Mouse (Mus musculus) gastrocnemius, postnatal 4 days (tissue): Measurements from ENCODE around the gene Dhrs9. TPM values are rescaled to one million over a fixed set of nuclear protein-coding genes. Genes with fewer than 3 reads are reported as not detected.
"Not testable (repeated sequence)": the region's sequence is repeated elsewhere in the genome, so short reads cannot be mapped to it uniquely, and the experiment has no call there.

Source experiments
- DNase-seq, 2 experiments: peaks; one replicate each; pipeline ENCODE4 v3.0.0; 2021 to 2022; ENCODE audit warnings: low spot score in 2 of 2, mixed read lengths in 2 of 2
- long read RNA-seq, 2 experiments: library from polyadenylated mRNA; stranded (forward); transcript quantifications; one replicate each; pipeline ENCODE4 v2.0.0; 2021
- total RNA-seq, 2 experiments: library from RNA; stranded (reverse); gene quantifications; 2 replicates each; pipeline ENCODE4 v1.2.3; 2021

Gene Dhrs9
- total RNA-seq: under 1 TPM in 1 of 2 experiments, not detected in 1; 0.05 TPM
- long read RNA-seq, experiment 1: 0 reads
- long read RNA-seq, experiment 2, full-length matches to known transcripts: 1 of 1 reads
- long read RNA-seq, experiment 2, partial matches to known transcripts: 0 of 1 reads
- long read RNA-seq, experiment 2, other reads (novel, unspliced or antisense): 0 of 1 reads

DNA sequence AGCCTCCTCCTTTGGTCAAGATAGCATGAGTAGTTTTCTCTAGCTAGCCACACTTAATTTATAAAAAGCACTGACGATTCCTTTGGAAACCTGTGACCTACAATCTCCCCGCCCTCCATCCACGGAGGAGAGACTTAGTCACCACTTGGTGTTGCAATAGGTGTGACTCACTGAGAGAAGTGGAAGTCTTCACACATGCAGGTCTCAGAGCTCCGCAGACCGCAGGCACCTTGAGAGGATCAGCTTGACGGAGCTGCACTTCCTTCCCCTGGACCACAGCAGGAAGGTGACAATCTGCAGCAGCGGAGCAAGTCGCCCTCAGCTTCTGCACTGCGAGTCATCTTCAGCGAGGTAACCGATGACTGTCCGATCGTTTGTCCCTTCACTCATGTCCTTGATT, at the start of gene Dhrs9:
Dhrs9 (plus strand) TSS at position 165 of the 400 bp plus-strand sequence.
- no peak for DNase-seq

DNA sequence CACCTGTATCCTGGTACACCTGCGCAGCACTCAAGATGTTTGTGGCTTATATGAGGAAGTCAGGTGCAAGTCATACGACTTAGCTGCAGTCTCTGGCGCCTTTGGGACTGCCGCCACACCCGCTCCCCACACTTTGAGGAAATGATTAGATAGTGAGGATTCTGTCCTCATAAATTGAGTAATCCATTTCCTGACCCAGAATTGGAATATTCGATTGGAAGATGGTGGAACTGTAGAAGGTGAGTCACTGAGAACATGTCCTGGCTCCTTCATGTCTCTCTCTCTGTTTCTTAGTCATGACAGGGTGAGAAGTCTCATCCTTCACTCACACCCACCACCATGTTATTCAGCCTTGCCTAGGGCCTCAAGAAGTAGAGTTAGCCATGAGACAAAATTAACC, 48.7 kb upstream of the Dhrs9 start:
- not testable (repeated sequence) for DNase-seq

DNA sequence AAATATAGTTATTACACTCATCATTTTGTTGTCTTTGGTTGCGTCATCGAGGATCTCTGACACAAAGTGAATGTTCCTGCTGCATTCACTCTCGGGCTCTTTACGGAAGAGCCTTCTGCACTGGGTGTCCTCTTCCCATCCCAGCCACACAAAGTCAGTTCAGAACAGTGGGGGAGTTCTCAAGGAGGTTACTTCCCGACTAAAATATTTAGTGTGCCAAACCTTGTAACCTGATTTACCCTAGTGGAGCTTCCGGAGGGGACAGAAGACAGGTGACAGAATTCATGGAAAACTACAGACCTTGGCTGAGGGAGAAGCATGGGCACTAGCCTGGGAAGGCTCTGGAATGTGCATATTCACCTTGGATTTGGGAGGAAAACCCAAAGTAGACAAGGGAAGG, 38.7 kb upstream of the Dhrs9 start:
- DNase-seq: no peak

DNA sequence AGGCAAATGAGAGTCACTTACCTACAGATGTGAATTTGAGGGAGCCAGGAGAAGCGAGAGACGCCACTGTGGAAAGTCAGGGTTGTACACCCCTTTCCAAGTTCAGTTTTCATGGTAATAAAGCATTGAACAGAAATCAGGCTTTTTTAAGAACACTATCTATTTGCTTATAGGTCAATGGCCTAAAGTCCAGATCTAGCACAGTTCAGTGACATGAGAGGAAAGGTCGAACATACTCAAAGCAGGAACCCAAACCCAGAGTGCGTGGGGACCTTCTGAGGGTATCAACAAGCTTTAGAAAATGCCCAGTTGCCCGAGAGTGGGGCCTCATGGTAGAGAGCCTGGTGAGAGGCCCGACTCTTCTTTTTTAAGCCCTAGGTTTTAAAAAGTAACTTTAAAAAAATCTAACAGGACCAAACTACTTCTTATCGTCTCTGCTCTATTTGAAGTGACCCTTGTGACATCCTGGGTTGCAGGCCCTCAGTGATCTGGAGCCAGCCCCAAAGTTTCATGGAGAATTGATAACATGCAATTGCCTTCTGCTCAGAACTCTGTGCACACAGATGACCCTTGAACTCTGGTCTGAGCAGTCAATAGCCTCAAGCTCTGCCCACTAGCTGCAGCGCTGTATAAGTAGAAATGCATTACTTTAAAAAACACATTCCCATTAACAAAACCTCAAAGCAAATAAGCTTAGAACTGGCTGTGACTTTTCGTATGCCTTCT, 37.6 kb upstream of the Dhrs9 start, which contains the start of gene Abcb11:
Abcb11 (minus strand) TSS at position 121 of the 726 bp plus-strand sequence.
- DNase-seq: no peak

DNA sequence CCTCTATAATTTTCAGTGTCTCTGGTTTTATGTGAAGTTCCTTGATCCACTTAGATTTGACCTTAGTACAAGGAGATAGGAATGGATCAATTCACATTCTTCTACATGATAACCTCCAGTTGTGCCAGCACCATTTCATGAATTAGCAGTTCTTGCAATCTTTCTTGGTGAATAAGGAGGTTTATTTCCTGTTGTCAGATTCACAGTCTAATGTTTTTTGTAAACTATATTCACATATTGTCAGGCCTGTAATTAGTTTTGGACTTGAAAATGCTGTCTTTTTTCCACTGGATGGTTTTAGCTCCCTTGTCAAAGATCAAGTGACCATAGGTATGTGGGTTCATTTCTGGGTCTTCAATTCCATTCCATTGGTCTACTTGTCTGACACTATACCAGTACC, 24.8 kb upstream of the Dhrs9 start:
- not testable (repeated sequence) for DNase-seq

DNA sequence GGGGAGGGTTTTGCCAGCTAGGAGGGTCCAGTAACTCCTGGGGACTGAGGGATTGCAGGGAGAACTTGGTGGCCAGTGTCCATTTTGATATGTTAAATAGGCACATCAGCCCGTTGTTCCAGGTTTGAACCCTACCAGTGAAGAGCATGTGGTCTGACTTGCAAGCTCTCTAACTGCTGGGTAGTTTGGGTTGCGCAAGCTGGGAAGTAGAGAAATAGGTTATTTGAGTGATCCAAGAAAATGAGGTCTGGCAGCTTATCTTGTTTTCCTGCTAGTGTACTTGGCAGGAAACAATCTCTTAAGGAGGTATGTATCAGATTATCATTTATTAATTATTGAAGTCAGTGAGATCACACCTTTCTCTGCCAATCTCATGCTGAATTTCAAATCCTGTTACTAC, 15.4 kb upstream of the Dhrs9 start:
- DNase-seq: no peak

DNA sequence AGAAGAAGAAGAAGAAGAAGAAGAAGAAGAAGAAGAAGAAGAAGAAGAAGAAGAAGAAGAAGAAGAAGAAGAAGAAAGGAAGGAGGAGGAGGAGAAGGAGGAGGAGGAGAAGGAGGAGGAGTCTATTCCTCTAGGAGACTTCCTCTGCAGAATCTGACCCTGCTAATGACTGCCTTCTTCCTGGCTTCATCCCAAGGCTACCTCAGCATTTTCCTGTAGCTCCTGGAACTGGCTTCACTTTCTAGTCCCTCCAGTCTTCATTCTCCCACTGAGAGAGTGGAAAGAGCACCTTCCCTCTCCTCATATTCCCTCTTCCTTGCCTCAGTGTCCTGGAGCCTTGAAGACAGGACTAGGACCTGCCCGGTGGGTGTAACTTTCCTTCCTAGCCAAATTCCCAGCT, 15.0 kb upstream of the Dhrs9 start:
- DNase-seq: no peak

DNA sequence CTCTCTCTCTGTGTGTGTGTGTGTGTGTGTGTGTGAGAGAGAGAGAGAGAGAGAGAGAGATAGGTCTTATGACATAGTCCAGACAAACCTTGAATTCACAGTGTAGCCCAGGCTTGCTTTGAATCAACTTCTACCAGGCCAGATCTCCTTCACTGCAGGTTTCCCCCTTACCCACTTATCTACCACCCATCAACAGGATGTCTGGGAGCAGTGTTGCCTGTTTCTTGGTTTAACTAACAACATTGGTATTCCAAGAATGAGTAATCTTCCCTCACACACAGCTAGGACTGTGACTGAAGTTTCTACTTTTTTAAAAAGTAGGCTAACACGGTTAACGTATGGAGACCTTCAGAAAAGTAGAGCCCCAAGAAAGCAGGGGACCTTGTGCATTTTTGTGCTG, 3.5 kb upstream of the Dhrs9 start:
- DNase-seq: no peak

DNA sequence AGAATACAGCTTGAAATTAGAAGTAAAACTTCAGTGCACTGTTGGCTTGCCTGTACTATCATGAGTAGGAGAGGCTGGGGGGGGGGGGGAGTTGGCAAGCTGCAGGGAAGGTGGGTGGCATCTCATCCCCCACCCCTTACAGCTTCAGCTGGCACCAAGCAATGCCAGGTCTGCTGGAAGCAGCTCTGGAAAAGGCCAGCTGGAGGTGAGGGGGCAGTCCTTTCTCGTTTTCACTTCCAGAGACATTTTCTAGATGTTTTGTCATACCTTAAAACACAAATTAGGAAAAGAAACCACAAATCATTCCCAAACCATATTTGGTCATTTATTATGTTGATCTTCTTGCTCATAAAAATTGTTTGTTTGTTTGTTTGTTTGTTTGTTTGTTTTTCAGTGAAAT, 444 bp upstream of the Dhrs9 start:
- DNase-seq: no peak

DNA sequence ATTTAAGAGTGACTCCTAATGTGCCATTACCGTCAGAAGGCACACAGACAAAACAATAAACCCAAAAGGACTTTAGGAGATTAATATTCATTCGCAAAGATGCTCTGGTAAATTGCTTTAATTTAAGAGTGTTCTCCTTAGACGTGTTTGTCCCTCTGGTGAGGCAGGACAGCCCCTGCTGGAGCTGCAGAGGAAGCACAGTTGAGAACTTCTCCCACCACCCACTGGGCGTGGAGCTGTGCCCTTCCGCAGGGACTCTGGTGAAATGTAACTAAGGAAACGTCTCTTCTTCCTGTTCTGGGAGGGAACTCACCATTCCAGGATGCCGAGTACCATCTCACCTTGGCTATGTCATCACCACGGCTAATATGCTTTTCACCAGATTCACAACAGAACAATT, 1.5 kb downstream of the Dhrs9 start:
- no peak for DNase-seq

DNA sequence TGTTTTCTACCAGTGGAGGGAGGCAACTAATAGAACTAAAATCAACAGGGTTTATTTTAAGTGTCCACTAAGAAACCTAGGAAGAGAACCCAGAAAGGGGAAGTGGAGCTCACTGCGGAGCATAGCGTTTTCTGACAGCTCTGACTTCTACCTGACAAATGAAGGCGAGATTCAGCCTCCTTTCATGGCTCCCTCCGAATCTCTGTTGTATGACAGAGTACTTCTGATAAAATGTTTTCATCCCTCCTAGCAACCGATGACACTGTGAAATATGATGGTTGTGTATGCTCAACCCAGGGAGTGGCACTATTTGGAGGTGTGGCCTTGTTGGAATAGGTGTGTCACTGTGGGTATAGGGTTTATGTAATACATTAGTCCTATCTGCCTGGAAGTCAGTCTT, 2.6 kb downstream of the Dhrs9 start:
- no peak for DNase-seq

DNA sequence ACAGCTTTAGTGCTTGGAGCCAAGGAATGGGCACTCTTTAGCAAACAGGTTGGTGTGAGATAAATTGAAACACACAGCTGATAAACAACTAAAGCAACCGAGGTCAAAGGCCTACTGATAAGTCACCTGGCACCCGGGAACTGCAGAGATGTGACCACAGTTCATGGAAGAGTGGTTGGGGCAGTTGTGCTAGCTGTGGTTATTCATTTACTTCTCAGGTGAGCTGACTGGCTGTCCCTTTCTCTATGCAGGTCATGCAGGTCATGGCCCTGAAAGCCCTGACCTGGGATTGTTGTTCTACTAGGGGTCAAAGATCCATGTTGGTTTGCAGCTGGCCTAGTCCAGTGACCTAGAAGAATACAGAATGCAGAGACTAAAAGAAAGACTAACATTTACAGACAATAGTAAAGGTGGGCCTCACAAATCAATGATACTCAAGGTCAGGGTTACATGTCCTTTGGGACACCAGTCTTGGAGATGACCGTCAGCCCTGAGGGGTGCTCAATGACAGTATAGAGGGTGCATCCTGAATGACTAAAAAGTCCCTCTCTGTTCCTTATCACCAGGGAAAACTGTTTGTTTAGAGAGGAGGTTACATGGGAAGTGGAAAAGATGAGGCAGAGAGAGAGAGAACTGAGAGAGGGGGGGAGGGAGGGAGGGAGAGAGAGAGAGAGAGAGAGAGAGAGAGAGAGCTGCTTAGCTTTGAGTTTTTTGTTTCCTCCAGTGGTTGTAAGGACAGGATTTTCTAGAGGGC, 6.0 kb downstream of the Dhrs9 start:
- no peak for DNase-seq

DNA sequence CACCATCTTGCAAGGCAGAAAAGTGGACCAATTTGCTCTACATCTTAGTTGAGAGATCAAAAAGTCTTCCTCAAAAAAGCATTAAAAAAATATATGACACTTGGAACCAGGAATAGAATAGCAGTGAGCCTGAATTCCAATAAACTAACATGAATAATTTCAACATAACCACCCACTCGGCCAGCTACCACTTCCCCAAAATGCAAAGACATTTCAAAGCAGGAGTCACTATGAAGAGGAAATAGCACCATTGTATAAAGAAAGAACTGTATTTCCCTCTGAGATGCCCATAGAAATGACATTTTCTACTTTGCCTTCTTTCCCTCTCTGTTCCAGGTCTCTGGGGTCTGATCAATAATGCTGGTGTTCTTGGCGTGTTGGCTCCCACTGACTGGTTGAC, 13.7 kb downstream of the Dhrs9 start:
- no peak for DNase-seq

DNA sequence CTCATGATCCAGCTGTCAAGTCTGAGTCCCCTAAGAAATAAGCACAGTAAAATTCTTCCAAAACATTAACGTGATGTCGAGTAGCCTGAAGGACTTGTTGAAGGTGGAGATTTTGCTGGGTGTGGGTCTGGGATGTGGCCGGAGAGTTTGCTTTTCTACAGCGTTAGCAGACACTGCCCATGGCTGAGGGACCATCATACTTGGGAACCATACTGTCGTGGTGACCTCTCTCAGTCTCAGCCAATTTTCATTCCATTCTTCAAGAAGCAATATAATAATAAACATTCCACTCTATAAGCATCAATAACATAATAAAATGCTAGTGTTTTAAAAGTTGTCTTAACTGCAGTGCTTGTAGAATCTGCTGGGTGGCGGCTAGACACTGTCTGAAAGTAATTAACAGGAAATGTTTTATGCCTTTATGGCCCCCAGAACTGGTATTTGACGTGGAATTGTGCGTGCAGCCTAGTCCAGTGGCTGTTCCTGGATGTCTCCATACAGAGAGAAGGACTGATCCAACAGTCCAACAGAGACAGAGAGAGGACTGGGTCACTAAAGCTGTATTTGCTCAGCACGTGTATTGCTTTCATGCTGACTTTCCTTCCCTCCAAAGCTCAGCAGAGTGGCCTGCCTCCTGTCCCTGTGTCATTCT, 15.5 kb downstream of the Dhrs9 start:
- DNase-seq: no peak

DNA sequence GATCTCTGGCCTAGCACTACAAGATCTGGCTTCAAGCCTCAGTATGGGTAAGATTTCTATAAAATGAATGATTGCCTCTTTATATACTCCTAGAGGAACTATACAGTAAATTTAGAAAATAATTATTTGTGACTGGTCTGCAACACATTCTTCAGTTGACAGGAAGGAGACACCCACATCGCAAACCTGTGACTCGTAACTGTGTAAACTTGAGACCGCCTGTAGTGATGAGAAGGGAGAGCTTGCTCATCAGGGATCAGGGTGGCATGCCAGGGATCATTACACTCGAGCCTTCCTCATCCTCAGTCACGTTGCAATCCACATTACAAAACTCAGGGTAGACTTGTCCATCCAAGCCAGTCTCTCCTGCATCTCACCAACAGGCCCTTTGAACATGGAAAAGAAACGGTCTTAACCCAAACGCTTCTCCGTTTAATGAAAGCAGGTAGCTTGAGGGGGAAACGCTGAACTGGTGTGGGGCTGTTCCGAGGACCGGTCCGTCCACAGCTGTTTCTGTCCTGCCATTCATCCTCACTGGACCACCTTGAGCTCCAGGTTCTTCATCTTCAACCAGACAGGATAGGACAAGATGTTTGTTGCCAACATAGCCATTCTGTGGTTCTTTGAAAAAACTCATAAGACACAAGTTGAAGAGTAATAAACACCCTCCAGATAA, 16.7 kb downstream of the Dhrs9 start:
- no peak for DNase-seq

DNA sequence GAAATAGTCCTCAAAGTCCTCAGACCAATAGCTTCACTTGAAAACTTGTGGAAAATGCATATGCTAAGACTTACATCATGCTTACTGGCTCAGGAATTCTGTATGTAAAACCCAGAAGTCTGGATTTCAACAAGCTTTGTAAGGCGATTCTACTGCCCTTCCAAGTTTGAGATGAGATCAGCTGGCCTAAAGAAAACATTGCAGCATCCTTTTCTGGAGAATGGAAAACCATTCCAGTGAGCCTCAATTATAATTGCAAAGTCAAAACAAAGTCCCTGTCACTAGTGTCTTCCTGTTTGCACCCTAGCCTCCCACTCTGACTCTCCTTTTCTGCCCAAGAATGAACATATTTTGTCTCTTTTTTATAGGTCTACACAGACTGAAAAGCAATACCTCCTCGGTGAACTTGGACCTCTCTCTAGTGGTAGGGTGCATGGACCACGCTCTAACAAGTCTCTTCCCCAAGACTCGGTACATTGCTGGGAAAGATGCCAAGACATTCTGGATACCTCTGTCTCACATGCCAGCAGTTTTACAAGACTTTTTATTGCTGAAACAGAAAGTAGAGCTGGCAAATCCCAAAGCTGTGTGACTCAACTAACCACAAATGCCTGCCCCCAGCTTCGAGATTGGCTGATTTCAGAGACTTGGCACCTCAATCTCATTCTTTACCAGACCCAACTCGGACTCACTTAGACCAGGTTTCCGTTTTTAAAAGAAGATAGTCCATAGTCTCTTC, 20.8 kb downstream of the Dhrs9 start:
- no peak for DNase-seq

DNA sequence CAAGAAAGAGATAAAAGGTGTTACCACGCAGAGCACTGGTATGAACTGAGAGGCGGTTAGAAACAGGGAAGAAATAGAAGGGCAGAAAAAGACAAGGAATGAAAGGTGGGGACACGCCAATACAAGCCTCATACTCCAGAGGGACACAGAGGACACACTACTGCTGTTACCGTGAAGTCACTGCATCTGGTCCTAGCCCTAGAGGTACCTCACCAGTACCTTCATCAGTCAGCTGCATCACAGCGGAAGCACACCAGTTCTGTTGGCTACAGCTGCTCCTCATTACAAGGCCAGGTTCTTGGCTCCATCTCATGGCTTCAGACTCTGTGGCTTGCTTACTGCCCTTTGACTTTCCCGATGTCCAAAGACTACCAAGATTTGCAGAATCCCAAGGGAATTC, 21.6 kb downstream of the Dhrs9 start:
- no peak for DNase-seq

DNA sequence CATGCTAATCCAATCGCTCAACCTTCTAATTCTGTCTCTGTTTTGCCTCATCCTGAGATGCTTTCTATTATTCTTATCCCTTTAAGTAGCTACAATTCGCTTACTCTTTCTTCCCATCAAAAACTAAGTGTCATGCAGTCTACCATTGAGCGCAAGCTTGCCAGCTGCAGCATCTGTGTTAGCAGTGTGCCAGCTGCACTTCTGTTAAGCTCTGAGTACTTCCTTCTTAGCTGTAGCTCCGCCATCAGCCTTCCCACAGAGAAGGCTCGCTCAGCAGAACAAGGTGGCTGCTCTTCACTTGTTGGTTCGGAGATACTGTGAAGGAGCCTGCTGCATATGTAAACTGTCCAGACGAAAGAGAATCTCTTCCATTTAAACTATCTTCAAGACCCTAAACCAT, 22.1 kb downstream of the Dhrs9 start:
- no peak for DNase-seq

DNA sequence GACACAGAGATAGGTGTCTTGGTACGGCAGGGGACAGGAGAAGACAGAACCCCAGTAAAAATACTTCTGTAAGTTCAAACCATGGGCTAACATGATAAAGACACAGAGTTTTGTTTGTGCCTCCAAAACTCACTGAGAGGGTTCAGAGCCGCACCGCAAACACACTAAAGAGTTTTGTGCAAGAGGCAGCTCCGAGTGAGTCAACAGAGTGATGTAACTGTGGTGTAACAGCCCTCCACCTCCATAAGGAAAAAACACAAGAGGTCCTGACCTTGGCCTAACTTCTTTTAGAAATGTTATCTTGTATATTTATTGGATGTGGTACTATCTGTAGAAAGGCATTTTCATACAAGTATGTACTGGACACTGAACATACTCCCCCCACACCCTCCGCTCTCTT, 25.4 kb downstream of the Dhrs9 start:
- DNase-seq: no peak

DNA sequence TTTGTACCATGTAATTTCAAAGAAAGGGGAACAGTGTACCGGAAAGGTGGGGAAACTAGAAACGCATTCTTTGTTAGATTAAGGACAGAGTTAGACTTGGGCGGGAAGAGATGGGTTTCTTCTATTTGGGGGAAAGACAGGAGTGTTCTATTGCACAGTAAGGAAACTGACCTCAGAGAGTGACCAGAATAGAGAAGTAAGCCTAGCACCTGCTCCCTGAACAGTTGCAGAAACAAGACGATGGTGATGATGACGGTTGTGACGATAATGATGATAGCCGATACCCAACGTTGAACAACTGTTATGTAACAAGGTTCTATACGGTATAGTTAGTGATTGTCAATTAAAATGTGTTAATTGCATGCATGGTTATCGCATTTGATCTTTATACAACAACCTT, 34.3 kb downstream of the Dhrs9 start:
- no peak for DNase-seq

DNA sequence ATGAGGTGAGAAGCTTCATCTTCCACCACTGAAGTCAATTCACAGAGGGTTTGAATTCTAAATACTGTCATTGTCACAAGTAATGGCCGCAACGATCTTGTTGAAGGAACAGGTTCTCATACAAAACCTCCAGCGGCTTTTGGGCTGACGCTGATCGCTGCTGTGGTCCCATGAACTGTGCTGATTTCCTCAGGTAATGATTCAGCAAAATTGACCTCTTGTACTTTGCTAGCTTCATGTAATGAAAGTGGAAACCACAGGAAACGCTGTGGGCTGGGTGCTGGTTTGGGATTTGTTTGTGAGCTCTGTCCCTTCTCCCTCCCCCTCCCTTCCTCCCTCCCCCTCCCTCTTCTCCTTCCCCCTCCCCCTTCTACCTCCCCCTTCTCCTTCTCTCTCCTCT, 34.8 kb downstream of the Dhrs9 start:
- no peak for DNase-seq
